Mouse (Mus musculus) C2C12 (cell line): ENCODE data around the gene Acta1.

Source experiments
- CEBPB ChIP-seq: IDR thresholded peaks from one replicate; pipeline ENCODE4 v1.6.1; 2011; ENCODE audit warnings: low read depth, mild to moderate bottlenecking, control low read depth, moderate library complexity
- FOSL1 ChIP-seq: IDR thresholded peaks from one replicate; pipeline ENCODE4 v1.8.0; 2011; ENCODE audit warnings: mild to moderate bottlenecking, low read length; ENCODE audit not compliant: poor library complexity, insufficient read depth, severe bottlenecking
- MYOG ChIP-seq: IDR thresholded peaks from one replicate; pipeline ENCODE4 v1.6.1; 2011; ENCODE audit not compliant: control insufficient read depth, insufficient read length; ENCODE audit errors: extremely low read depth

DNA sequence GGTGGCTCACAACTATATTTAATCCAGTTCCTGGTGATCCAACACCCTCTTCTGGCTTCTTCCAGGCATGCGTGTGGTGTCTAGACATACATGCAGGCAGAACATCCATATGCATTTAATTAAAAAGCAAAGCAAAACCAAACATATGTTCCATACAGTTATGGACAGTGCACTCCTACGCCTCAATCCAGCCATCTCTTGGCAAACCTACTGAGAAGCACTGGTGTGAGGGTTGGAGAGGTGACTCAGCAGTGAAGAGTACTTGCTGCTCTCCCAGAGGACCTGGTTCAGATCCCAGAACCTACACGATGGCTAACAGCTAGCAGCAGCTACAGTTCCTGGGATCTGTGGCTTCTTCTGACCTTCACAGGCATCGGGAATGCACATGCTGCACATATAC, 17.7 kb upstream of the Acta1 start:
- no peak for TF ChIP-seq MYOG
- TF ChIP-seq CEBPB = no peak
- no peak for TF ChIP-seq FOSL1
